8 mouse cellular contexts compared by ENCODE assay signal in genomic region chr2:91070076-91070800, GRCm38 (mm10). TPM values are rescaled to one million over a fixed set of nuclear protein-coding genes. Genes with fewer than 3 reads are reported as not detected.
DNase-seq lines count a peak whose midpoint lies in the region; ATAC-seq lines count a peak whose summit lies in the region.

TSS of gene Slc39a13 (minus strand) at chr2:91070417.

- under 1% methylated on average over 69 of the region's 69 CpGs for WGBS in hindbrain, embryonic 12.5 days

- peak within 1 kb of the TSS; percentile 79 for H3K27ac ChIP-seq in hindbrain, embryonic 12.5 days

- no peaks in the 10 kb centered on the region for H3K9me3 ChIP-seq in hindbrain, embryonic 12.5 days (replicated peaks)

- peak within 1 kb of the TSS; percentile 69 for H3K4me2 ChIP-seq in hindbrain, embryonic 12.5 days (replicated peaks)

- peaks cover 8% of the 10 kb centered on the region; the same call in 1 of the 2 replicates for H3K36me3 ChIP-seq in hindbrain, embryonic 12.5 days

- H3K4me3 ChIP-seq in hindbrain, embryonic 12.5 days, result peak within 1 kb of the TSS; percentile 57

- peaks cover 25% of the 10 kb centered on the region for H3K4me1 ChIP-seq in hindbrain, embryonic 12.5 days

- ATAC-seq in hindbrain, embryonic 12.5 days (ENCODE audit: low FRiP score), result peak; percentile 97

- H3K27me3 ChIP-seq in hindbrain, embryonic 12.5 days, result no peaks in the 10 kb centered on the region

- peak; percentile 99 for DNase-seq in Muller cell, postnatal 12 days (ENCODE audit: inconsistent ontology term)
- DNase-seq in cerebellum, adult 9-11 months, result peak; percentile 96
- peak; percentile 95 to 96 for DNase-seq in frontal cortex, postnatal 10 days (ENCODE audit: low spot score in 2 of 2)
- peak; percentile 98 for DNase-seq in layer of hippocampus, postnatal 14 days (ENCODE audit: low spot score in 2 of 2)
- peak; percentile 97 for DNase-seq in lung, postnatal 14 days
- DNase-seq in retina, adult 2 months (ENCODE audit: low read depth, low spot score), result peak; percentile 86
- peak; percentile 97 for DNase-seq in thymus, postnatal 36 days

- peak within 1 kb of the TSS; percentile 70 for H3K9ac ChIP-seq in hindbrain, embryonic 12.5 days

RNA-seq across cellular contexts. Expression of gene Slc39a13, which starts in this region (rescaled TPM):
- polyA plus RNA-seq in hindbrain, embryonic 12.5 days (2016; fragmentation: Nextera tagmentation; extraction: Ambion mirVana), result 32.6 and 36.1 TPM in 2 replicates
- total RNA-seq in layer of hippocampus, postnatal 14 days (2021), result 10 to 100 TPM; 24.7 to 29.6 TPM

Comparison
In these comparisons a context has a peak if more than half of its experiments do, and no peak if none do; other contexts are left out.
1. Peak in every context shown above with its lines: DNase-seq, ATAC-seq, H3K4me3 ChIP-seq and H3K27ac ChIP-seq.